Mouse (Mus musculus) liver, adult 2 months (tissue): ENCODE data around the gene Robo2. TPM values are rescaled to one million over a fixed set of nuclear protein-coding genes. Genes with fewer than 3 reads are reported as not detected.

Experiments
- DNase-seq: peaks from one replicate; pipeline ENCODE4 v3.0.0-alpha.2; 2011; ENCODE audit warnings: low read depth, low spot score; ENCODE audit errors: extremely low read depth
- H3K27ac ChIP-seq: fragments of 200-500 bp; replicated peaks from 2 replicates; pipeline ENCODE4 v1.5.1; 2012; ENCODE audit warnings: low read depth, mild to moderate bottlenecking, control low read depth, inconsistent platforms, low read length; ENCODE audit not compliant: insufficient read depth
- H3K27me3 ChIP-seq: fragments of 200-500 bp; 2 replicates; pipeline ENCODE4 v1.6.1; 2012; ENCODE audit warnings: mild to moderate bottlenecking, moderate library complexity, low read length, inconsistent platforms; ENCODE audit not compliant: control insufficient read depth, insufficient read depth
- H3K36me3 ChIP-seq: fragments of 200-500 bp; 2 replicates; pipeline ENCODE4 v1.6.1; 2012; ENCODE audit warnings: low read length, inconsistent platforms; ENCODE audit not compliant: control insufficient read depth, insufficient read depth
- H3K4me1 ChIP-seq: fragments of 200-500 bp; 2 replicates; pipeline ENCODE4 v1.6.1; 2011; ENCODE audit warnings: low read length; ENCODE audit not compliant: control insufficient read depth, insufficient read depth
- H3K4me3 ChIP-seq: fragments of 200-500 bp; 2 replicates; pipeline ENCODE4 v1.5.1; 2011; ENCODE audit warnings: low read depth, mild to moderate bottlenecking, control low read depth, low read length, moderate library complexity; ENCODE audit not compliant: insufficient read depth
- H3K79me2 ChIP-seq: fragments of 200-500 bp; 2 replicates; pipeline ENCODE4 v1.6.1; 2012; ENCODE audit warnings: inconsistent platforms, mild to moderate bottlenecking, low read length, moderate library complexity; ENCODE audit not compliant: control insufficient read depth, insufficient read depth
- H3K9ac ChIP-seq: fragments of 200-500 bp; 2 replicates; pipeline ENCODE4 v1.6.1; 2012; ENCODE audit warnings: low read depth, mild to moderate bottlenecking, control low read depth, inconsistent platforms, low read length
- CTCF ChIP-seq: fragments of 200-500 bp; IDR thresholded peaks from 2 replicates; pipeline ENCODE4 v1.5.1; 2011; ENCODE audit warnings: low read depth, low read length, control low read depth
- POLR2A ChIP-seq: fragments of 200-500 bp; IDR thresholded peaks from 2 replicates; pipeline ENCODE4 v1.6.1; 2011; ENCODE audit warnings: low read length, control low read depth; ENCODE audit not compliant: insufficient read depth; ENCODE audit errors: extremely low read depth
- WGBS: fragments of 180-500 bp; shearing (Covaris S2); methylation state at CpG from one replicate; pipeline ENCODE4 v1.1.7; 2018; 5-methylcytosine and 5-hydroxymethylcytosine counted together
- polyA plus RNA-seq: library from polyadenylated mRNA; depleted of rRNA; stranded (reverse); fragments of >200 nt; gene quantifications from 2 replicates; pipeline ENCODE4 v1.2.3, GENCODE M21; 2012
- total RNA-seq: library from RNA; depleted of rRNA; stranded (reverse); fragments of >200 nt; gene quantifications from 2 replicates; pipeline ENCODE4 v1.2.3, GENCODE M21; 2014

The Robo2 gene
- total and polyA plus RNA-seq, 2 experiments, result 1.2 to 2.8 TPM

GRCm38 (mm10) chr16:74313222-74313621 is 98.4 kb downstream of the Robo2 start:
- Histone ChIP-seq H3K4me3 (no peak overlapping the region), H3K36me3 (no peaks in the 10 kb centered on the region), H3K4me1 (no peaks in the 10 kb centered on the region), H3K27me3 (no peaks in the 10 kb centered on the region), H3K9ac (no peak overlapping the region), H3K79me2 (no peaks in the 10 kb centered on the region), H3K27ac (no peak overlapping the region)
- DNase-seq, result no peak
- 78% methylated on average over 4 of the region's 4 CpGs for WGBS
- no peak for TF ChIP-seq CTCF
- no peak for TF ChIP-seq POLR2A

GRCm38 (mm10) chr16:74307543-74307887 is 104.1 kb downstream of the Robo2 start:
- Histone ChIP-seq H3K36me3 (no peaks in the 10 kb centered on the region), H3K4me1 (no peaks in the 10 kb centered on the region), H3K79me2 (no peaks in the 10 kb centered on the region), H3K27me3 (no peaks in the 10 kb centered on the region), H3K9ac (no peak overlapping the region), H3K27ac (no peak overlapping the region), H3K4me3 (no peak overlapping the region)
- DNase-seq, result no peak
- no peak for TF ChIP-seq POLR2A
- no peak for TF ChIP-seq CTCF
- WGBS, result 72% methylated on average over 6 of the region's 6 CpGs

- TF ChIP-seq CTCF, result no peak
- no peak for TF ChIP-seq POLR2A
- Histone ChIP-seq H3K27ac (no peak overlapping the region), H3K4me3 (no peak overlapping the region), H3K27me3 (no peaks in the 10 kb centered on the region), H3K9ac (no peak overlapping the region), H3K36me3 (no peaks in the 10 kb centered on the region), H3K4me1 (no peaks in the 10 kb centered on the region), H3K79me2 (no peaks in the 10 kb centered on the region)
- 62% methylated on average over 5 of the region's 5 CpGs for WGBS
- DNase-seq, result no peak
Measured at GRCm38 (mm10) chr16:74306876-74307542, 104.6 kb downstream of the Robo2 start.

- H3K9ac ChIP-seq, result no peak overlapping the region
- TF ChIP-seq POLR2A (no peak), CTCF (no peak)
- WGBS, result 89% methylated on average over 8 of the region's 8 CpGs
Measured at GRCm38 (mm10) chr16:74287878-74288277, 123.7 kb downstream of the Robo2 start.

GRCm38 (mm10) chr16:74282549-74282948 is 129.1 kb downstream of the Robo2 start:
- TF ChIP-seq CTCF (no peak), POLR2A (no peak)
- no peak overlapping the region for H3K4me3 ChIP-seq
- no peaks in the 10 kb centered on the region for H3K79me2 ChIP-seq
- H3K9ac ChIP-seq, result no peak overlapping the region
- no peaks in the 10 kb centered on the region for H3K27me3 ChIP-seq
- H3K36me3 ChIP-seq, result no peaks in the 10 kb centered on the region
- no peak for DNase-seq
- H3K27ac ChIP-seq, result no peak overlapping the region
- 79% methylated on average over 6 of the region's 6 CpGs for WGBS
- H3K4me1 ChIP-seq, result no peaks in the 10 kb centered on the region

More at GRCm38 (mm10) chr16:74287878-74288277, 123.7 kb downstream of the Robo2 start:
- H3K27me3 ChIP-seq, result no peaks in the 10 kb centered on the region
- no peaks in the 10 kb centered on the region for H3K36me3 ChIP-seq
- no peaks in the 10 kb centered on the region for H3K79me2 ChIP-seq
- no peak overlapping the region for H3K4me3 ChIP-seq
- no peak for DNase-seq
- no peaks in the 10 kb centered on the region for H3K4me1 ChIP-seq
- no peak overlapping the region for H3K27ac ChIP-seq

- Histone ChIP-seq H3K27ac (no peak overlapping the region), H3K79me2 (no peaks in the 10 kb centered on the region), H3K27me3 (no peaks in the 10 kb centered on the region), H3K36me3 (no peaks in the 10 kb centered on the region), H3K9ac (no peak overlapping the region), H3K4me3 (no peak overlapping the region), H3K4me1 (no peaks in the 10 kb centered on the region)
- 68% methylated on average over 3 of the region's 3 CpGs for WGBS
- no peak for TF ChIP-seq CTCF
- no peak for TF ChIP-seq POLR2A
- no peak for DNase-seq
Measured at GRCm38 (mm10) chr16:74276855-74277573, 134.6 kb downstream of the Robo2 start.
